Mouse (Mus musculus) neural tube, embryonic 14.5 days (tissue): ENCODE measurements at regions not wholly inside any gene's neighbourhood (a gene's known extent, or its start where the extent isn't known, plus 50 kb on each side); places are given as distances from the start of the nearest gene placed in this dataset.

ENCODE experiments used
- ATAC-seq: fragments of 200-750 bp; cut with Nextera tagmentation; 2 replicates; pipeline ENCODE4 v1.8.0; 2017; ENCODE audit warnings: low read depth, mild to moderate bottlenecking, moderate TSS enrichment, moderate library complexity
- H3K27ac ChIP-seq: fragments of 300-500 bp; sonication (generic); 2 replicates; pipeline ENCODE4 v1.5.1; 2014; ENCODE audit warnings: low read depth, mild to moderate bottlenecking, control low read depth, low read length, moderate library complexity, mixed read lengths
- H3K27me3 ChIP-seq: fragments of 300-500 bp; sonication (generic); 2 replicates; pipeline ENCODE4 v1.6.1; 2014; ENCODE audit warnings: low read length; ENCODE audit not compliant: control insufficient read depth, insufficient read depth
- H3K36me3 ChIP-seq: fragments of 300-500 bp; sonication (generic); 2 replicates; pipeline ENCODE4 v1.6.1; 2014; ENCODE audit warnings: low read length, mixed read lengths; ENCODE audit not compliant: control insufficient read depth, insufficient read depth
- H3K4me1 ChIP-seq: fragments of 300-500 bp; sonication (generic); 2 replicates; pipeline ENCODE4 v1.6.1; 2014; ENCODE audit warnings: low read length; ENCODE audit not compliant: control insufficient read depth, insufficient read depth
- H3K4me2 ChIP-seq: fragments of 300-500 bp; sonication (generic); 2 replicates; pipeline ENCODE4 v1.6.1; 2014; ENCODE audit warnings: mild to moderate bottlenecking, low read depth, low read length, control low read depth
- H3K4me3 ChIP-seq: fragments of 300-500 bp; sonication (generic); 2 replicates; pipeline ENCODE4 v1.5.1; 2014; ENCODE audit warnings: low read depth, low read length, control low read depth, mixed read lengths
- H3K9ac ChIP-seq: fragments of 300-500 bp; sonication (generic); replicated peaks from 2 replicates; pipeline ENCODE4 v1.6.1; 2014; ENCODE audit warnings: low read depth, mild to moderate bottlenecking, control low read depth, low read length, mixed read lengths
- H3K9me3 ChIP-seq: fragments of 300-500 bp; sonication (generic); 2 replicates; pipeline ENCODE4 v1.6.1; 2016; ENCODE audit warnings: low read length; ENCODE audit not compliant: control insufficient read depth
- WGBS: fragments of 180-500 bp; shearing (Covaris S2); extraction: QIAGEN DNeasy Blood & Tissue Kit; methylation state at CpG from one replicate; pipeline ENCODE4 v1.1.7; 2014; 5-methylcytosine and 5-hydroxymethylcytosine counted together

DNA sequence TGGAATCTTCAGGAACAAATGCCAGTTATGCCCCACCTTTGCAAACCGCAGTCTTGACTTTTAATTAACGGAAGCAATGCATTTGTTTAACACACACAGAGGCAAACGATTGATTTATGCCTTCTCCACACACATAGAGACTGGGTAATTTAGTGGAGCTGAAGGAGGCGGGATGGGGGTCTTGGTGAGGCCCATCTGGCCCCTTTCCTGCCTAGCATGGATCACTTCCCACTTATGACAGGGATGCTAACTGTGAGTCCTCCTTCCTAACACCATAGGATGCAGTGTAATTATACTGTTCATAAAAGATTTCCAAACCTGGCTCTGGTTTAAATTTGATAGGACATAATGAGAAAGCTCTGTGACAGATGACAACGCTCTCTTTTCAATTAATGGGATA is 101.1 kb upstream of the Map1b start:
- H3K27ac ChIP-seq = no peak overlapping the region
- H3K4me1 ChIP-seq = 0 out of 2 replicates have a peak, but pooled peaks cover 3% of the 10 kb centered on the region
- no peak overlapping the region for H3K4me3 ChIP-seq
- H3K27me3 ChIP-seq = no peaks in the 10 kb centered on the region
- WGBS = 31% methylated on average over 5 of the region's 5 CpGs
- H3K9me3 ChIP-seq = no peaks in the 10 kb centered on the region
- no peaks in the 10 kb centered on the region for H3K36me3 ChIP-seq
- peak; percentile 69; the same call in 1 of the 2 replicates for ATAC-seq
- H3K4me2 ChIP-seq = no peak overlapping the region
- H3K9ac ChIP-seq = no peak overlapping the region

DNA sequence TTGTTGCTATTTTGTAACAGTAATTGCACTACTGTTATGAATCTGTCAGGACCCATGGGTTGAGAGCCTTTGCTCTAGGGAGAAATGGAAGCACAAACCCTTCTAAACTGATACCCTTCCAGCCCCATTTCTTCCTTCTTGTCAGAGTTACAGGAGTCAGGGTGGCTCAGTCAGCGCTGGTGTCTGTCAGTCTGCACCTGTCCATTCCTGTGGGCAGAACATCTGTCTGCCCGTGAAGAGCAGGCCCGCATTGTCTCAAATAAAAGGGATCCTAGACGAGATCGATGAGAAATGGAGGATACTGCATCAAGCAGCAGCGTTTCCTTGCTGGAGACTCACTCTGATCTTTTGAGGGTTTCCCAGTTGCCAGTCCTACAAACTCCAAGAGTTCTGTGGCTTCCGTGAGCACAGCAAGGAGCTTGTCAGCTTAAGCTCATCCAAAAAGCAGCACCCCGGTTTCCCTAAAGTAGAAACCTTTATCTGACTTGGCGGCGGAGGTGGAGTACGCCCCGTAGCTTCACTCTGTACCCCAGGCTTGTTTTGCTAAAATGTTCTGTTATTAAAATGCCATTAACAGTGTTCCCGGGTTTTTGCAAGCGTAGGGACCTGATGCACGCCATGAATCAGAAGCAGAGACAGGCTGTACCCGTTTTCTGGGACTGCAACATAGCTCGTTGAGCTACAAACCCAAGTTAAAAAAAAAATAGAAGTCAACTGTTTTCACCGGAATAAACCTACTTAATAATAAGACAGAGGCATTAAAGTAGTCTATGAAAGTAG is 95.6 kb upstream of the Map1b start:
- no peak for ATAC-seq
- Histone ChIP-seq H3K4me1 (peaks cover 10% of the 10 kb centered on the region), H3K4me3 (no peak overlapping the region), H3K9ac (no peak overlapping the region), H3K36me3 (no peaks in the 10 kb centered on the region), H3K4me2 (no peak overlapping the region), H3K9me3 (no peaks in the 10 kb centered on the region), H3K27ac (no peak overlapping the region), H3K27me3 (no peaks in the 10 kb centered on the region)
- 87% methylated on average over 18 of the region's 18 CpGs for WGBS

DNA sequence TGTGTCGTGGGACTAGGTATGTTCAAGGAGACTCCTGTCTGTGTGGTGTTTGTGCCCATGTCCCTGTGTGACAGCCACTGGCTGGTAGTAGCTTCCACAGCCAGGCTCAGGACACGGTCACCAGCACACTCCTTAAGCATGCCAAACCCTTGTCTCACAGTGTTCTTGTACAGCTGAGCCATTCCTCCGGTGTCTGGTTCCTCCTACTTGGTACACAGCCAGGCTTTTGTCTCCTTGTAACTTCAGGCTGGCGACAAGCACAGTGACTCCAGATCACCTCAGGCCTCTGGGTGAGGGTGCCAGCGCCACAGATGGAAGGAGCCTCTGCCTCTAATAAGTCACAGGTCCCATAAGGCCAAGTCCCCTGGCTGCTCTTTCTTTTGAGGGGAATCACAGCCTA is 94.2 kb upstream of the Map1b start:
- Histone ChIP-seq H3K4me2 (no peak overlapping the region), H3K36me3 (no peaks in the 10 kb centered on the region), H3K4me1 (peaks cover 10% of the 10 kb centered on the region), H3K9me3 (no peaks in the 10 kb centered on the region), H3K4me3 (no peak overlapping the region), H3K9ac (no peak overlapping the region), H3K27ac (no peak overlapping the region), H3K27me3 (no peaks in the 10 kb centered on the region)
- 71% methylated on average over 5 of the region's 5 CpGs for WGBS
- ATAC-seq = no peak

DNA sequence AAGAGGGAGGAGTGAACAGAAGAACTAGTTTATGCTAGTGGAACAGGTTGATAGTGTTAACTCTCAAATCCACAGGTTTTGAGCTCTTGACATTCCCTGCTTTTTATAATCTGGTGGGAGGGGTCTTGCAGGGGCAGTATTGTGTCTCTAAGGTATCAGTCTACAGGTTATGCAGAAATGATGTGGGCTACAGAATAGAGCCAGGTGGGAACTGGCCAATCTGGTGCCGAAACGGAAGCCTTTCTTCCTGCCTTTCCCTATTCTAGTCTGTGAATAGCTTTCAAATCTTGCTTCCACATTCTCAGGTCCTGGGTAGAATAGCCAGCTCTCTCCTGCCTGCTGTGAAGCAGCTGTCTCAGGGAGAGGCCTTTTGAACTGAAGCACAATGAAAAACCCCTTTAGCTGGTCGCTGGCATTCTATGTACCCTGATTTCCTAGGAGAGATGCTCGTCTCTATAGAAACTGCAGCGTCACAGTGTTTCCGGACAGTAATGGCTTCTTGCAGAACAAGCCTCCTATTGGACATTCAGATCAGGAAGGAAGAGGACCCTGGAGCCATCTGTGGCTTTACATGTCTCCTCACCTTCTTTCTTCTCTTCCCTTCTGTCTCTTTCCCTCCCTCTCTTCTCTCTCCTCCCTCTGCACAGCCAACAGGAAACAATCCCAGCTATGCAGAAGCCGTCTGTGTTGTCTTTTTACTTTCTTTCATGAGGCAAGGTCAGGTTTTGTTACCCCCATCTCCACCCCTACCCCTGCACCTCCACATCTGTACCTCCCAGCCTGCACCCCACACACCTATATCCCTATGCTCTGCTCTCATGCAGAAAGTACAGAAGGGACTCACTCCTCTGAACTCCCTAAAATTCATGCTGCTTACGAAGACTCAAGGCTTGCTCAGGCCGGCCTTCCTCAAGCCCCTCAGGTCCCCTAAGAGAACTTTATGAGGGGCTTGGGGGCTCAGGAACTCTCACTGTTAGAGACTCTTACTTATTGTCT is 93.1 kb upstream of the Map1b start:
- Histone ChIP-seq H3K36me3 (no peaks in the 10 kb centered on the region), H3K4me1 (peaks cover 10% of the 10 kb centered on the region), H3K27ac (0 out of 2 replicates have a peak overlapping the region, but pooled peaks have one; percentile 50), H3K4me2 (no peak overlapping the region), H3K9ac (0 out of 2 replicates have a peak overlapping the region, but pooled peaks have one; percentile 8), H3K9me3 (no peaks in the 10 kb centered on the region), H3K27me3 (no peaks in the 10 kb centered on the region), H3K4me3 (no peak overlapping the region)
- ATAC-seq = peak; percentile 85
- WGBS = 20% methylated on average over 9 of the region's 9 CpGs

DNA sequence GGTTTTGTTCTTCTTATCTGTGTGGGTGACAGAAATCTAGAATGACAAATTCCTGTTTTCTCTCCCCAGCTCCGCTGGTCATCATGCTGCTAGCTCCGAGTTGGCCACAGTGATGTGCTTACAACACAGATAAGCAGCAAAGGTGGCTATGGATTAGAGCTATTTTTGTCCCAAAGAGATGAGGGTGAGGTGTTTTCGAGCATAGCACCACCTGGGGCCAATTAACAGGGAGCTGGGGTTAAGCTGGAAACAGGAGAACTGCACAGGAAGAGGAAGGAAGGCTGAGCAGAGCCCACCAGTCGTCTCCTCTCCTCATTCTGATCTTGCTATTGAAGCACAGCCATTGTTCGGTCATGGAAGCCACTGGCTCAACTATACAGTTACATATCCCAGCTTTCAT is 92.3 kb upstream of the Map1b start:
- Histone ChIP-seq H3K4me2 (no peak overlapping the region), H3K27me3 (no peaks in the 10 kb centered on the region), H3K9me3 (no peaks in the 10 kb centered on the region), H3K36me3 (no peaks in the 10 kb centered on the region), H3K4me3 (no peak overlapping the region), H3K4me1 (peaks cover 10% of the 10 kb centered on the region), H3K27ac (no peak overlapping the region), H3K9ac (no peak overlapping the region)
- no peak for ATAC-seq
- 60% methylated on average over 5 of the region's 5 CpGs for WGBS

DNA sequence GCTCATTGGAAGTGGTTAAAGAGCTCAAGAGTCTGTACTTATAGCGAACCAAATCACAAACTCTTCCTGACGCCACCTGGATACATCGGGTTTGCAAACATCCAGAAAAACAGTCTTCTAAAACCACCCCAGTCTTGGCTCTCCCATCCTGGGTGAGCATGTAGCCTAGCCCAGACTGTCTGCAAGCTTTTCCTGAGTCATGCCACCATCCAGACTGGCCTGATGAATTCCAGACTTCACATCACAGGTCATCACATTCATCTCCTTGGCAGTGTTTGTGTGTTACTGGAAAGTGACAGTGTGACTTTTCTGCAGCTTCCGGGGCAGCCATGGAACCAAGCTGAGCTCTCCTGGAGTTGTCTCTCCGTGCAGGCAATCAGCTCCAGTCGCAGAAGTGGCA is 90.9 kb upstream of the Map1b start:
- H3K36me3 ChIP-seq = no peaks in the 10 kb centered on the region
- no peak overlapping the region for H3K4me3 ChIP-seq
- no peaks in the 10 kb centered on the region for H3K27me3 ChIP-seq
- peaks cover 10% of the 10 kb centered on the region for H3K4me1 ChIP-seq
- no peaks in the 10 kb centered on the region for H3K9me3 ChIP-seq
- no peak overlapping the region for H3K27ac ChIP-seq
- WGBS = 84% methylated on average over 6 of the region's 6 CpGs
- no peak overlapping the region for H3K4me2 ChIP-seq
- no peak overlapping the region for H3K9ac ChIP-seq
- no peak for ATAC-seq

DNA sequence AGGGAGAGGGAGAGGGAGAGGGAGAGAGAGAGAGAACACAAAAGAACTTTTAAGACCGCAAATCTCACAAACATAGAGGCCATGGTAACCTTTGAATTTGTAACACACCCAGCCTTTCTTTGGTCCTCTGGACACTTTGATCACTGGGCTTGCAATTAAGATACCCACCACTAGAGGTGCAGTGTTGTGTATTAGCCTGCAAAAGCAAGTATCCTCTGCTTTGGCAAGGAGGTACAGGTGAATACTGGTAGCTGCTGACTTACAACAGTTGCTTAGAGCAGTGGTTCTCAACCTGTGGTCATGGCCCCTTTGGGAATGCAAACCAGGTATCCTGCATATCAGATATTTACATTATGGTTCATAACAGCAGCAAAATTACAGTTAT is 90.3 kb upstream of the Map1b start:
- Histone ChIP-seq H3K9ac (no peak overlapping the region), H3K27ac (no peak overlapping the region), H3K4me1 (peaks cover 10% of the 10 kb centered on the region), H3K27me3 (no peaks in the 10 kb centered on the region), H3K36me3 (no peaks in the 10 kb centered on the region), H3K4me3 (no peak overlapping the region), H3K9me3 (no peaks in the 10 kb centered on the region), H3K4me2 (no peak overlapping the region)
- no peak for ATAC-seq
- WGBS = 40% methylated on average over 1 of the region's 1 CpGs

DNA sequence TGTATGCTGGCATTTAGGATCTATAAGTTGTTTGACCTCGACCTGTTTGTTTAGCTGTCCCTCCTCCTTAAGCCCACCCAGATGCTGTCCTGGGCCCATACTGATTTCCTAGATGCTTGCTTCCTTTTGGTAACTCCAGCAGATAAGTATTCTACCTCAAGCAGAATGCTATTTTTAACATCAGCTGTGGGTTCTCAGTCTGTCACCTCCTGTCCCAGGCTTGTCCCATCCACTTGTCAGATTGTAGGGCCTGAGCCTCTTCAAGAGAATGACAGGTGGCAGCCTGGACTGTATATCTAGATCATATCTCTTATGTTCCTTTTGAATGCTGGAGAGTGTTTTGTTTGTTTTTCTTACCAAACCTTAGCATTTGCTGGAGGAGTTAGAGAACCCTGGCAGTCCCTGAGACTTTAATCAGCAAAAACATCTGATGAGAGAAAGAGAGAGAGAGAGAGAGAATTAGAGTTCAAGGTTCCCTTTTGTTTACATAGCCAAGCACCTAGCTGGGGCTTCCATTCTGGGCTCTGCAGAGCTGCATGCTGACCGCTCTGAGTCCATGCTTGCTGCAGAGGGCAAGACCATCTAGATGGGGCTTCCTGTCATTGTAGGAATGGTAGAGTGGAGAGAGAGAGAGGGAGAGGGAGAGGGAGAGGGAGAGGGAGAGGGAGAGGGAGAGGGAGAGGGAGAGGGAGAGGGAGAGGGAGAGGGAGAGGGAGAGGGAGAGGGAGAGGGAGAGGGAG is 89.7 kb upstream of the Map1b start:
- 81% methylated on average over 2 of the region's 2 CpGs for WGBS

More for the DNA sequence above, 89.7 kb upstream of the Map1b start:
- Histone ChIP-seq H3K9ac (no peak overlapping the region), H3K4me3 (no peak overlapping the region), H3K36me3 (no peaks in the 10 kb centered on the region), H3K27ac (no peak overlapping the region), H3K27me3 (no peaks in the 10 kb centered on the region), H3K4me1 (peaks cover 10% of the 10 kb centered on the region), H3K4me2 (no peak overlapping the region), H3K9me3 (no peaks in the 10 kb centered on the region)
- ATAC-seq = no peak
